Mouse (Mus musculus) CH12.LX (cell line): ENCODE measurements around the gene Tprkb. TPM values are rescaled to one million over a fixed set of nuclear protein-coding genes. Genes with fewer than 3 reads are reported as not detected.

Experiments used
- DNase-seq: peaks from one replicate; pipeline ENCODE4 v3.0.0-alpha.2; 2013; ENCODE audit errors: extremely low read depth
- H3K27ac ChIP-seq: 2 replicates; pipeline ENCODE4 v1.5.1; 2012; ENCODE audit warnings: low read depth, mild to moderate bottlenecking, control low read depth, moderate library complexity; ENCODE audit not compliant: insufficient read depth
- H3K27me3 ChIP-seq: replicated peaks from 2 replicates; pipeline ENCODE3; 2012; ENCODE audit warnings: inconsistent platforms
- H3K36me3 ChIP-seq, 2 experiments: replicated peaks in 1 of 2; 2 replicates each; pipeline versions ENCODE3 to v1.6.1; 2012; ENCODE audit warnings: inconsistent platforms in 1 of 2, low read length in 1 of 2, mild to moderate bottlenecking in 1 of 2, mixed read lengths in 1 of 2, moderate library complexity in 1 of 2; ENCODE audit not compliant: control insufficient read depth in 1 of 2, insufficient read depth in 1 of 2
- H3K4me1 ChIP-seq, 2 experiments: 2 replicates each; pipeline ENCODE4 v1.6.1; 2012; ENCODE audit warnings: inconsistent platforms in 1 of 2, moderate library complexity in 1 of 2; ENCODE audit not compliant: insufficient read depth in 2 of 2, control insufficient read depth in 1 of 2
- H3K4me2 ChIP-seq: 2 replicates; pipeline ENCODE4 v1.6.1; 2012; ENCODE audit warnings: low read depth, mild to moderate bottlenecking, control low read depth; ENCODE audit not compliant: poor library complexity, insufficient read depth, severe bottlenecking
- H3K4me3 ChIP-seq, 3 experiments: fragments of 150-350 bp in 1 of 3; sonication (generic) in 1 of 3; replicated peaks in 1 of 3; 2 replicates each; pipeline versions ENCODE3 to v1.5.1; 2011 to 2012; ENCODE audit warnings: low read depth in 2 of 3, low read length in 2 of 3, mild to moderate bottlenecking in 2 of 3, moderate library complexity in 2 of 3, control low read depth in 1 of 3, improper control_type of control experiment in 1 of 3, inconsistent platforms in 1 of 3, mixed read lengths in 1 of 3; ENCODE audit not compliant: poor library complexity in 1 of 3
- H3K79me2 ChIP-seq: replicated peaks from 2 replicates; pipeline ENCODE4 v1.6.1; 2012; ENCODE audit warnings: mild to moderate bottlenecking, moderate library complexity; ENCODE audit not compliant: control insufficient read depth, poor library complexity, insufficient read depth, severe bottlenecking; ENCODE audit errors: extremely low read depth
- H3K9ac ChIP-seq: 2 replicates; pipeline ENCODE4 v1.6.1; 2012; ENCODE audit warnings: low read depth, mild to moderate bottlenecking, control low read depth, moderate library complexity; ENCODE audit not compliant: insufficient read depth
- H3K9me3 ChIP-seq: replicated peaks from 2 replicates; pipeline ENCODE3; 2012; ENCODE audit warnings: low read length, inconsistent platforms, mixed read lengths
- BHLHE40 ChIP-seq: IDR thresholded peaks from 2 replicates; pipeline ENCODE4 v1.6.1; 2011; ENCODE audit warnings: mild to moderate bottlenecking, low read depth, low read length, improper control_type of control experiment
- CHD1 ChIP-seq: IDR thresholded peaks from 2 replicates; pipeline ENCODE4 v1.6.1; 2012; ENCODE audit warnings: low read depth, low read length, improper control_type of control experiment, inconsistent platforms
- CTCF ChIP-seq, 2 experiments: IDR thresholded peaks in 1 of 2; conservative IDR thresholded peaks in 1 of 2; 2 replicates each; pipeline ENCODE4 v1.5.1; 2011 to 2012; ENCODE audit warnings: low read depth in 2 of 2, low read length in 2 of 2, improper control_type of control experiment in 1 of 2, inconsistent platforms in 1 of 2, mild to moderate bottlenecking in 1 of 2, moderate library complexity in 1 of 2
- E2F4 ChIP-seq: IDR thresholded peaks from 2 replicates; pipeline ENCODE4 v1.6.1; 2011; ENCODE audit warnings: low read depth, low read length, improper control_type of control experiment; ENCODE audit not compliant: insufficient replicate concordance
- ELF1 ChIP-seq: IDR thresholded peaks from 2 replicates; pipeline ENCODE4 v1.6.1; 2014; ENCODE audit warnings: low read depth, mild to moderate bottlenecking, inconsistent platforms, low read length, improper control_type of control experiment
- EP300 ChIP-seq: IDR thresholded peaks from 2 replicates; pipeline ENCODE4 v1.6.1; 2011; ENCODE audit warnings: low read length, improper control_type of control experiment
- GABPA ChIP-seq: IDR thresholded peaks from 2 replicates; pipeline ENCODE4 v1.6.1; 2012; ENCODE audit warnings: low read depth, low read length, improper control_type of control experiment, inconsistent platforms; ENCODE audit not compliant: insufficient replicate concordance
- HCFC1 ChIP-seq: IDR thresholded peaks from 2 replicates; pipeline ENCODE4 v1.6.1; 2012; ENCODE audit warnings: low read depth, mild to moderate bottlenecking, inconsistent platforms, low read length, improper control_type of control experiment
- IRF4 ChIP-seq: IDR thresholded peaks from 2 replicates; pipeline ENCODE4 v1.6.1; 2014; ENCODE audit warnings: low read depth, mild to moderate bottlenecking, inconsistent platforms, low read length, improper control_type of control experiment
- JUN ChIP-seq: IDR thresholded peaks from 2 replicates; pipeline ENCODE4 v1.6.1; 2011; ENCODE audit warnings: low read depth, mild to moderate bottlenecking, low read length, improper control_type of control experiment, moderate library complexity; ENCODE audit not compliant: insufficient read depth
- JUND ChIP-seq: conservative IDR thresholded peaks from 2 replicates; pipeline ENCODE4 v1.6.1; 2011; ENCODE audit warnings: low read depth, low read length, improper control_type of control experiment
- MAFK ChIP-seq: IDR thresholded peaks from 2 replicates; pipeline ENCODE4 v1.6.1; 2011; ENCODE audit warnings: low read length, improper control_type of control experiment; ENCODE audit not compliant: insufficient replicate concordance
- MAX ChIP-seq: IDR thresholded peaks from 2 replicates; pipeline ENCODE4 v1.6.1; 2011; ENCODE audit warnings: low read length, improper control_type of control experiment
- MAZ ChIP-seq: IDR thresholded peaks from 2 replicates; pipeline ENCODE4 v1.6.1; 2012; ENCODE audit warnings: low read depth, mild to moderate bottlenecking, inconsistent platforms, low read length, improper control_type of control experiment, moderate library complexity
- MEF2A ChIP-seq: IDR thresholded peaks from 2 replicates; pipeline ENCODE4 v1.6.1; 2014; ENCODE audit warnings: low read depth, mild to moderate bottlenecking, inconsistent platforms, low read length, improper control_type of control experiment, borderline replicate concordance
- MYC ChIP-seq: IDR thresholded peaks from 2 replicates; pipeline ENCODE4 v1.6.1; 2011; ENCODE audit warnings: low read depth, mild to moderate bottlenecking, improper control_type of control experiment, low read length
- NELFE ChIP-seq: IDR thresholded peaks from 2 replicates; pipeline ENCODE4 v1.6.1; 2011; ENCODE audit warnings: low read depth, low read length, improper control_type of control experiment
- NRF1 ChIP-seq: IDR thresholded peaks from 2 replicates; pipeline ENCODE4 v1.6.1; 2014; ENCODE audit warnings: low read depth, mild to moderate bottlenecking, inconsistent platforms, low read length, improper control_type of control experiment, moderate library complexity
- POLR2AphosphoS2 ChIP-seq: IDR thresholded peaks from 2 replicates; pipeline ENCODE4 v1.6.1; 2011; ENCODE audit warnings: low read depth, low read length, improper control_type of control experiment
- SMC3 ChIP-seq: IDR thresholded peaks from 2 replicates; pipeline ENCODE4 v1.6.1; 2011; ENCODE audit warnings: low read depth, low read length, improper control_type of control experiment
- ZKSCAN1 ChIP-seq: IDR thresholded peaks from 2 replicates; pipeline ENCODE4 v1.6.1; 2012; ENCODE audit warnings: low read depth, inconsistent platforms, low read length, improper control_type of control experiment, borderline replicate concordance
- ZMIZ1 ChIP-seq: IDR thresholded peaks from 2 replicates; pipeline ENCODE4 v1.6.1; 2012; ENCODE audit warnings: low read depth, mild to moderate bottlenecking, inconsistent platforms, low read length, improper control_type of control experiment
- ZNF384 ChIP-seq: IDR thresholded peaks from 2 replicates; pipeline ENCODE4 v1.6.1; 2012; ENCODE audit warnings: low read depth, low read length, improper control_type of control experiment, inconsistent platforms
- dilution Hi-C: fragments of 300-500 bp; cut with MboI; formaldehyde crosslinking; loops from 2 replicates; pipeline ENCODE4 v1.14.3; 2020; ENCODE audit warnings: low sequenced_read_pairs; ENCODE audit not compliant: extremely low pct_unique_long_range_greater_than_20kb, extremely low pct_ligation_motif_present
- in situ Hi-C: fragments of 300-500 bp; cut with MboI; formaldehyde crosslinking; loops from 3 replicates; pipeline ENCODE4 v1.14.3; 2019; ENCODE audit warnings: low sequenced_read_pairs, low pct_ligation_motif_present, low pct_unique_long_range_greater_than_20kb, mixed read lengths
- polyA plus RNA-seq: library from polyadenylated mRNA; unstranded; fragments of >175 nt; gene quantifications from 2 replicates; pipeline ENCODE4 v1.2.1, GENCODE M21; 2012; ENCODE audit warnings: low read depth; ENCODE audit not compliant: insufficient read length
- total RNA-seq, 2 experiments: library from RNA; depleted of rRNA; stranded (reverse); fragments of 300-350 nt in 1 of 2; fragments of >200 nt in 1 of 2; gene quantifications; 2 replicates each; pipeline ENCODE4 v1.2.3; 2012 to 2014

Gene Tprkb
- total and polyA plus RNA-seq, 3 experiments = 21.2 to 59.8 (median 39.7) TPM

- Histone ChIP-seq H3K27me3 (no peaks in the 10 kb centered on the region), H3K4me2 (no peak overlapping the region), H3K27ac (no peak overlapping the region), H3K9ac (no peak overlapping the region), H3K4me1 (peaks cover 0 to 4% of the 10 kb centered on the region in 2 experiments; a peak in 1 of 4 replicates), H3K9me3 (no peaks in the 10 kb centered on the region), H3K4me3 (no peak overlapping the region), H3K79me2 (no peaks in the 10 kb centered on the region), H3K36me3 (peaks cover 0 to 8% of the 10 kb centered on the region in 2 experiments)
- in situ Hi-C loops = loop anchor here (25.0 kb wide), 2 partner anchors 322 to 447 kb away; partner anchors contain the start of genes Alms1, Cct7 and Pradc1
- no peak for DNase-seq
- TF ChIP-seq NRF1 = no peak
- TF ChIP-seq JUN = no peak
- no peak for TF ChIP-seq EP300
- no peak for TF ChIP-seq ZMIZ1
- no peak for TF ChIP-seq MAX
- no peak for TF ChIP-seq BHLHE40
- TF ChIP-seq ZNF384 = no peak
- no peak for TF ChIP-seq CHD1
- no peak for TF ChIP-seq MAFK
- TF ChIP-seq CTCF (conservative IDR thresholded peaks at IDR 0.05 in 1 of 2, IDR thresholded peaks at IDR 0.05 in 1 of 2; ENCODE audit: low read depth in 2 of 2, low read length in 2 of 2) = no peak
- TF ChIP-seq JUND = no peak
- TF ChIP-seq MAZ = no peak
- no peak for TF ChIP-seq ZKSCAN1
- no peak for TF ChIP-seq MYC
- no peak for TF ChIP-seq ELF1
- no peak for TF ChIP-seq IRF4
- TF ChIP-seq MEF2A = no peak
- no peak for TF ChIP-seq GABPA
- dilution Hi-C loops = no loop called here
Observed at GRCm38 (mm10) chr6:85909704-85910103, 2.0 kb upstream of the Tprkb start.

DNA sequence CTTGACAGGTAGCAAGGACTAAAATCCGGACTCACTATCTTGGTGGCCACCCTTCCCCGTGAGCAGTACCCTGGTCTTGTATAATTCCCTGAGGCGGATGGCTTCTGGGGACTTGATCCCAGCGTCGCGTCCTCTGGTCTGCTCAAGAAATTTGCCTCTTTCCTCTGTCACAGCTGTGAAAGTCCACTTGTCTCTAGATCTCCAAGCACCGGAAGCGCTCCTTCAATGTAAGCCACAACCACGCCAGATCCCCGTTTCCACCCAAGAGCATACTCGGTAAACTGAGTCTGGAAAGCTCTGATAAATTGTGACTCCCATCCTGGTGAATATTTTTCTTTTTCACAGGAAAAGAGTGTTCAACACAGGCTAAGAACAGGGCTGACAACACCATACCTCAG, 3.5 kb downstream of the Tprkb start:
- H3K27me3 ChIP-seq = no peaks in the 10 kb centered on the region
- 0 out of 2 replicates have a peak, but pooled peaks cover 6% of the 10 kb centered on the region for H3K79me2 ChIP-seq
- peak overlapping the region; percentile 73 for H3K4me2 ChIP-seq
- TF ChIP-seq NELFE (no peak), E2F4 (no peak), POLR2AphosphoS2 (no peak), ZKSCAN1 (no peak), HCFC1 (no peak), SMC3 (no peak), MEF2A (no peak), NRF1 (no peak)
- peaks cover 0 to 6% of the 10 kb centered on the region in 2 experiments; a peak in 1 of 4 replicates for H3K4me1 ChIP-seq
- in situ Hi-C loops = loop anchor here (25.0 kb wide), 2 partner anchors 328 to 453 kb away; partner anchors contain the start of genes Alms1, Cct7 and Pradc1
- H3K27ac ChIP-seq = no peak overlapping the region
- H3K9ac ChIP-seq = peak overlapping the region; percentile 94
- peak; percentile 9 for DNase-seq
- H3K9me3 ChIP-seq = no peaks in the 10 kb centered on the region
- dilution Hi-C loops = no loop called here
- H3K36me3 ChIP-seq = peaks cover 0 to 18% of the 10 kb centered on the region in 2 experiments
- peak overlapping the region; percentile 69 to 95 (median 78) for H3K4me3 ChIP-seq
